Mouse (Mus musculus): ENCODE measurements around the gene Sh3bgrl3. TPM values are rescaled to one million over a fixed set of nuclear protein-coding genes. Genes with fewer than 3 reads are reported as not detected.

Gene Sh3bgrl3
- polyA plus RNA-seq, 1 experiment from 2014 or later = 202 TPM

DNA sequence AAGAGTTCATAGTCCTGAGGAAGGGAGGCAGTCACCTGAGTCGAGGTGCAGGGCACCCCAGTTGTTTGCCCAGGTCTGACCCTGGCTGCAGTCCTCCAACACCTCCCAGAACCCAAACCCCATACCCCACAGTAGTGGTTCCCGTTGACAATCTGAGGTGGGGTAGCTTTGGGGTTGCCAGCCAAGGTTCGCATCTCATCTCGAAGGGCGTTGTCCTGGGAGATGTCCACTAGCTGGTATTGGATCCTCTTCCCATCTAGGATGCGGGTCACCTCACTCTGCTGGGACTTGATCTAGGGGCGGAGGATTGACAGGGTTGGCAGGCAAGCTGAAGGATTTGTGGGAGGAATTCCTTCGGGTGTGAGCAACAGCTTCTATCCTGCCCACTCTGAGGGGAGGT, 796 bp downstream of the Sh3bgrl3 start:
- ATAC-seq (ENCODE audit: extremely low read depth, insufficient number of reproducible peaks, low FRiP score, low TSS enrichment) = no peak
- H3K27me3 ChIP-seq (replicated peaks) = no peaks in the 10 kb centered on the region
- peaks cover 23% of the 10 kb centered on the region for H3K36me3 ChIP-seq
- peak overlapping the region; percentile 92 for H3K9ac ChIP-seq
- peaks cover 44% of the 10 kb centered on the region for H3K4me1 ChIP-seq
- 50% methylated on average over 8 of the region's 8 CpGs for WGBS
- peak overlapping the region; percentile 88 for H3K4me2 ChIP-seq
- no peak overlapping the region for H3K27ac ChIP-seq (replicated peaks)
- peak overlapping the region; percentile 86 for H3K4me3 ChIP-seq
- no peaks in the 10 kb centered on the region for H3K9me3 ChIP-seq

DNA sequence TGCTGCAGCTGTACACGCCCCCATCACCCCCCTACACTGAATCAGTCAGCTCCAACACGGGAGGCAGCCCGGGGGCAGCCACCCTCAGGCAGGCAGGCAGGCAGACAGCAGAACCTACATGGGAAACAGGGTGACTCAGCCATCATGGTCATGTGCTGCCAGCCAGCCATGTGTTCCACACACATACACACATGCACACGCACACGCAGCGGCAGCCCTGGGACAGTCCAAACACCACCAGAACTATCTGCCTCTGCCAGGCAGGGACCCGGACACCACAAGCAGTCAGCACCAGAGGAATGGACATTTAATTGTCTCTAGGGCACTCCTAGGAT, 1.5 kb downstream of the Sh3bgrl3 start:
- peak overlapping the region; percentile 88 for H3K4me2 ChIP-seq
- 80% methylated on average over 7 of the region's 7 CpGs for WGBS
- no peak overlapping the region for H3K27ac ChIP-seq (replicated peaks)
- ATAC-seq (ENCODE audit: extremely low read depth, insufficient number of reproducible peaks, low FRiP score, low TSS enrichment) = no peak
- no peaks in the 10 kb centered on the region for H3K9me3 ChIP-seq
- H3K9ac ChIP-seq = peak overlapping the region; percentile 92
- H3K4me1 ChIP-seq = peaks cover 41% of the 10 kb centered on the region
- no peaks in the 10 kb centered on the region for H3K27me3 ChIP-seq (replicated peaks)
- peak overlapping the region; percentile 86 for H3K4me3 ChIP-seq
- peaks cover 19% of the 10 kb centered on the region for H3K36me3 ChIP-seq

DNA sequence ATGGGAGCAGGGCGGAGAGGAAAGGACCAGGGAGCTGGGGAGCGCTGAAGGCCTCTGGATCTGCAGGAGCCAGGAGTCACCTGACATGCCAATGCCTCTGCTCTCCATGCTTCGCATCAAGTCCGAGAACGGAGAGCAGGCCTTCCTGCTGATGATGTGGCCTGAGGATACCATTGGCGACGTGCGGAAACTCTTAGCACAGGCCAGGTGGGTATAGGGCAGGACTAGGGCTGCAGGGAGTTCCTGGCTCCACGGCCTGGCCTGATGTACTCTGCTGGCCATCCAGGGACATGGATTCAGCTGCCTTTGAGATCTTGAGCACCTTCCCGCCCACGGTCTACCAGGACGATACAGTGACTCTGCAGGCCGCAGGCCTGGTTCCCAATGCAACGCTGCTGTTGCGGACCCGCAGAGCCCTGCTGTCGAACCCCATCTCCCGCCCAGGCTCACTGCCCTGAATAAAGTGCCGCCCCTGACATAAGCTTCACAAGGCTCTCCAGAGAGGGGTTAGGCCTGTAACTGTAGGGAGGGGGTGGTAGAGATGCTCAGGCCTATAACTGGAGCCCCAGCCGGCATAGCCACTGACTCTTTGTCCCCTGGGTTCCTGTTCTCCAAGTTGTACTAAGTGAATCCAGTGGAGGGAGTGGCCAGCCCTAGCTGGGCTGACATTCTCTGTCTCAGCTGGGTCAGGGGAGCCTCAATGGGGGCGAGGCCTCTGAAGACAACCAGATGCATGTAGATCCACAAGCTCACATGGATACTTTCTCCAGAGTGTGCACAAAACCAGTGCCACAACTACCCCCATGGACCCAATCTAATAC, 2.1 kb downstream of the Sh3bgrl3 start:
- Histone ChIP-seq H3K4me3 (peak overlapping the region; percentile 86; the same call in 1 of the 2 replicates), H3K36me3 (peaks cover 15% of the 10 kb centered on the region), H3K27me3 (replicated peaks) (no peaks in the 10 kb centered on the region), H3K9ac (peak overlapping the region; percentile 92), H3K4me1 (peaks cover 43% of the 10 kb centered on the region), H3K27ac (replicated peaks) (no peak overlapping the region), H3K9me3 (no peaks in the 10 kb centered on the region), H3K4me2 (0 out of 2 replicates have a peak overlapping the region, but pooled peaks have one; percentile 88)
- WGBS = 84% methylated on average over 21 of the region's 21 CpGs
- ATAC-seq (ENCODE audit: extremely low read depth, insufficient number of reproducible peaks, low FRiP score, low TSS enrichment) = no peak

DNA sequence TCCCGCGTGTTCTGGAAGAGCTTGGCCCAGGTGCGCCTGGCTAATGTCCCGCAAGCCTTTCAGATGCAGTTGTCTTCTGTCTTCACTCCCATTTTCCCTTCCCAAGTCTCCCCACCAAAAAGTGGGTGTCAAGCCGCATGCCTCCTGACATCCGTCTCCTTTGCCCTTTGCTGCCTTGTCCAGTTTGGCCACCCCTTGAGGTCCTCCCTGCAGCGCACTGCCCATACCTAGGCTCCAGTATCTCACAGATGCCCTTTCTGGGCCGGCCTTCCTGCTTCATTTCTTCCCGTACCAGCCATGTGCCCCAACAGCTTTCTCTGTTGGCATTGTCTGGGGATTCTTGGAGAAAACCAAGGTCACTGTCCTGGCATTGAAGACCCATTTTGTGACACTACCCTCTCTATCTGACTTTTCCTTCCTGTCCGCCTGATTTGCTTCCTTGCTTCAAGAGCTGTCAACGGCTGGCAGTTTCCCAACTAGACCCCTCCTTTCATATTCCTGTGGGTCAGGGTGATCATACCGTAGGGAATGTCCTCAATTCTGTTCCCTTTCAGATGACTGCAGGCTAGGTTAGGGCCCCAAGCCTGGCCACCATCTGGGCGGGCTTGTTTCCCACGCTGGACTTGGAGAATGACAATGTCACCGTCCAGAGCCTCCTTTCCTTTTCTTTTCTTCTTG, 3.1 kb downstream of the Sh3bgrl3 start:
- H3K27me3 ChIP-seq (replicated peaks) = no peaks in the 10 kb centered on the region
- no peak for ATAC-seq (ENCODE audit: extremely low read depth, insufficient number of reproducible peaks, low FRiP score, low TSS enrichment)
- H3K4me1 ChIP-seq = peaks cover 46% of the 10 kb centered on the region
- no peak overlapping the region for H3K4me2 ChIP-seq
- no peak overlapping the region for H3K27ac ChIP-seq (replicated peaks)
- WGBS = 73% methylated on average over 15 of the region's 15 CpGs
- peaks cover 7% of the 10 kb centered on the region for H3K36me3 ChIP-seq
- no peaks in the 10 kb centered on the region for H3K9me3 ChIP-seq
- H3K4me3 ChIP-seq = no peak overlapping the region
- no peak overlapping the region for H3K9ac ChIP-seq

DNA sequence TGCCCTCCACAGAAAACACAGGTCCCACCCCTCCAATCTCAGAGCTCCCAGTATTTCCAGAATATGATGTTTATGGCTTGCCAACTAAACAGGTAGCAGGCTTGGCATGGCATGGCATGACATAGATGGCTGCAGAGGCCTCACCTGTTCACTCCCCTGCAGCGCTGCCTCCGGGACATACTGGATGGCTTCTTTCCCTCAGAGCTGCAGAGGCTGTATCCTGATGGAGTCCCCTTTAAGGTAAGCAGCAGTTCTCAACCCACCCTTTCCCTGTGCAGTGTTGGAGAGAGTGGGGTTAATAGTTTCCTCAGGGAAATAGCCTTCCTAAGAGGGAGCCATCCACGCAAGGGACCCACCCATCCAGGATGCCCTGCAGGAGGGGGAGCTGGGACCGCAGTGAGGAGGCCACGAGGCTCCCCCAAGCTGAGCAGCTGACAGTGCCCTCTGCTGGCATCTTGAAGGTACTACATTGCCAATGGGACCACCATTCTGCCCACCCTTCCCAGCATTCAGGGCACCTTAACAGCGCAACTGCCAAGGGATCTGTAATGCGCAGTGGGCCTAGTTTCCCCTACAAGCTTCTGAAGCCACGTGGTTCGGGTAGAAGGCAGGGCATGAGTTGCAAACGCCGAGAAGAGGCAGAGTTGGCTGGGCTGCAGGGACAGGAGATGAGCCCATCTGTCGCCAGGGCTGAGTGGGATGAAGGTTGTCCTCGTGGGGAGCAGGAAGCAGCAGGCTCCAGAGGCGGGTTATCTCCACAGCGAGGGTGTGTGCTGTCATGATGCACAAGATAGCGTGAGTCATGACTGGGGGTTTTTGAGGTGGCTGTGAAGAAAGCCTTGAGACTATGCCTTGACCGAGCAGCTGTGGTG, 4.7 kb downstream of the Sh3bgrl3 start:
- no peak overlapping the region for H3K27ac ChIP-seq (replicated peaks)
- ATAC-seq (ENCODE audit: extremely low read depth, insufficient number of reproducible peaks, low FRiP score, low TSS enrichment) = no peak
- H3K4me1 ChIP-seq = peaks cover 31% of the 10 kb centered on the region
- no peaks in the 10 kb centered on the region for H3K27me3 ChIP-seq (replicated peaks)
- peak overlapping the region; percentile 24; the same call in 1 of the 2 replicates for H3K4me2 ChIP-seq
- no peaks in the 10 kb centered on the region for H3K36me3 ChIP-seq
- no peak overlapping the region for H3K4me3 ChIP-seq
- H3K9me3 ChIP-seq = no peaks in the 10 kb centered on the region
- H3K9ac ChIP-seq = no peak overlapping the region
- 19% methylated on average over 17 of the region's 17 CpGs for WGBS

DNA sequence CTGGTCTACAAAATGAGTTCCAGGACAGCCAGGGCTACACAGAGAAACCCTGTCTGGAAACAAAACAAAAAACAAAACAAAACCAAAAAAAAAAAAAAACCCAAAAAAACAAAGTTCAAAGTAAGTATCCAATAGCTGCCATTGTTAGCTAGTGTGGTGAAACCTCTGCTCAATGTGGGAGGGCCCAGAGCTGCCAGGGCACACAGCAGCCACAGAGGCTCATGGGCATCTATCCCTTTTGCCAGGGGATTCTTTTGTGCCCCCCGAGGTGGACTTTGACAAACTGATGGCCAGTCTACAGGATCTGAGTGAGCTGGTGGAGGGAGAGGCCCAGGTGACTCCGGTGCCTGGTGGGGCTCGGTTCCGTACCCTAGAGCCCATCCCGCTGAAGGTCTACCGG, 5.4 kb downstream of the Sh3bgrl3 start:
- no peaks in the 10 kb centered on the region for H3K36me3 ChIP-seq
- H3K27ac ChIP-seq (replicated peaks) = no peak overlapping the region
- 92% methylated on average over 6 of the region's 6 CpGs for WGBS
- peaks cover 34% of the 10 kb centered on the region for H3K4me1 ChIP-seq
- H3K4me3 ChIP-seq = no peak overlapping the region
- no peak overlapping the region for H3K4me2 ChIP-seq
- ATAC-seq (ENCODE audit: extremely low read depth, insufficient number of reproducible peaks, low FRiP score, low TSS enrichment) = no peak
- no peak overlapping the region for H3K9ac ChIP-seq
- H3K9me3 ChIP-seq = no peaks in the 10 kb centered on the region
- no peaks in the 10 kb centered on the region for H3K27me3 ChIP-seq (replicated peaks)

DNA sequence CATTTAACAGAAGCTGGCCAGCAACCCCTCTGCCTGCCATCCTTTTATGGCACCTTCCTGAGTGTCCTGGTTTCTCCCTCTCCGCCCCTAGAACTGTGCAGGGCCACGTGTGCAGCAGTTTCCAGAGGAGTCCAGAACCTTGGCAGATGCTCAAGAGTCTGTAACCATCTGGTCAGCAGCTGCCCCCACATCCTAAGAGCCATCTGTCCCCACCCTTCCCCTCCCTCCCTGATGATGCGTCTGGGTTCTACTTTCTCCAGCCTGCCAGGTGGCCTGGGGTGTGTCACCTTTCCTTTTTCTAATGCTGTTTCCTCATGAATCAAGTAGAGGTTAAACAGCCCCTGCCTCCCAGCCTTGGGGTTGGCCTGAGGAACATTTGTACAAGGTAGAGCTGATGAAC, 6.3 kb downstream of the Sh3bgrl3 start:
- Histone ChIP-seq H3K27ac (replicated peaks) (no peak overlapping the region), H3K4me1 (peaks cover 28% of the 10 kb centered on the region), H3K36me3 (no peaks in the 10 kb centered on the region), H3K27me3 (replicated peaks) (no peaks in the 10 kb centered on the region), H3K9me3 (no peaks in the 10 kb centered on the region), H3K4me3 (no peak overlapping the region), H3K9ac (no peak overlapping the region), H3K4me2 (no peak overlapping the region)
- no peak for ATAC-seq (ENCODE audit: extremely low read depth, insufficient number of reproducible peaks, low FRiP score, low TSS enrichment)
- WGBS = 59% methylated on average over 3 of the region's 3 CpGs

DNA sequence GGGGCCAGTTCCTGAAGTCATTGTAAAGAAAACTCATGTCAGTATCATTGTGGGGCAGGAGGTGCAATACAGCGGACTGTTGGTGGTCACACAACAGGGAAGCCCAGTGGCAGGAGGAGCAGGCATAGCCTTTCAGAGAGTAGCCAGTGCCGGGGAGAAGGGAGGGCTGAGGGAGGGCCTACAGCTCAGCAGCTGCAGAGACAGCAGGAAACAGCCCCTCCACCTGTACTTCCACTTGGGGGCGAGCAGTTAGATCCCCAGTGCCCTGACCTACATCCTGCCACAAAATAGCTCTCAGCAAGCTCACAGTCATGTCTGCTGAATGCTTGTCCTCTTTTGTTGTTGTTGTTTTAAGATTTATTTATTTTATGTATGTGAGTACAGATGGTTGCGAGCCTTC, 7.0 kb downstream of the Sh3bgrl3 start:
- no peak overlapping the region for H3K9ac ChIP-seq
- H3K36me3 ChIP-seq = no peaks in the 10 kb centered on the region
- no peaks in the 10 kb centered on the region for H3K9me3 ChIP-seq
- no peak overlapping the region for H3K27ac ChIP-seq (replicated peaks)
- H3K4me3 ChIP-seq = no peak overlapping the region
- H3K27me3 ChIP-seq (replicated peaks) = no peaks in the 10 kb centered on the region
- 45% methylated on average over 4 of the region's 4 CpGs for WGBS
- ATAC-seq (ENCODE audit: extremely low read depth, insufficient number of reproducible peaks, low FRiP score, low TSS enrichment) = no peak
- H3K4me2 ChIP-seq = no peak overlapping the region
- H3K4me1 ChIP-seq = peaks cover 21% of the 10 kb centered on the region

DNA sequence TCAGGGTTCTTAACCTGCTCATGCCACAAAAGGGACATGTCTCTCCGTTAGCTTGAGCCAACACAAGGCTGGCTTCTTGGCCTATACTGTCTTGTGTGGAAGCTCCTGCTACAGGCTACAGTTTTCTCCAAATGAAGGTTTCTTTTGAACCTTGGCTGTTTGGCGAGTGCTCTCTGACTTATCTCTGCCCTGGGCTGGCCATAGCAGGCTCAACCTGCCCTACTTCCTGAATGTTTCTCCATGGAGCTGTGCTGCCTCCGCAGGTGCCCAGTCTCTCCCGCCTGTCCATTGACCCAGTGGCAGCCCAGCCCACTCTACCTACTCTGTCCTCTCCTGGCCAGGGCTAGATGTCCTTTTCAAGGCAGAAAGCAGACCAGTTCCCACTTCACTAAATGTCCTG, 7.7 kb downstream of the Sh3bgrl3 start:
- Histone ChIP-seq H3K4me1 (peaks cover 19% of the 10 kb centered on the region), H3K9ac (no peak overlapping the region), H3K27me3 (replicated peaks) (no peaks in the 10 kb centered on the region), H3K4me3 (no peak overlapping the region), H3K27ac (replicated peaks) (no peak overlapping the region), H3K4me2 (no peak overlapping the region), H3K9me3 (no peaks in the 10 kb centered on the region), H3K36me3 (no peaks in the 10 kb centered on the region)
- ATAC-seq (ENCODE audit: extremely low read depth, insufficient number of reproducible peaks, low FRiP score, low TSS enrichment) = no peak
- 74% methylated on average over 4 of the region's 4 CpGs for WGBS

DNA sequence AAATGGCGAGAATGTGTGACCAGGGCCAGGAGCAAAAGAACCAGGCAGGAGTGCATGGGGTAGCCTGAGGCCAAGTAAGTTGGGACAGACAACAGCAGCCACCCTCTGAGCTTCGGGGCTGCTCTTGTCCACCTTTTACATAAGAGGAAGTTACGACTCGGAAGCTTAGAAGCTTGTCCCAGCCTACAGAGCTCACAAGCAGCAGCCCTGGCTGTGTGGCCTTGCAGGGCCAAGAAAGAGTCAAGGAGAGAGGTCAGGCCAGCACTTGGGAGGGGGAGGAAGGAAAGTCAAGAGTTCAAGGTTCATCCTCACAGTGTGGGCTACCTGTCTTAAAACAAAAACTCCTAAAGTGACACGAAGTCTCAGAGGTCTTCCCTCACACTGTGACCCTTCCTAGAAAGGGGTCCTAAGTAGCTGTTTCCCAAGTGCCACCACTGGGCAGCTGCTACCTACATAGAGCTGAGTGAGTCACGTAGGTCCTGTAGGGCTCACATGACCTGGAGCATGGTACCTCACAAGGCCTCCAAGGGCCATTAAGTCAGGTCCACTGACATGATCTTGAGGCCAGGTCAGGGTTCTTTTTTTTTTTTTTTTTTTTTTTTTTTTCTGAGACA, 8.3 kb downstream of the Sh3bgrl3 start:
- Histone ChIP-seq H3K9me3 (no peaks in the 10 kb centered on the region), H3K9ac (no peak overlapping the region), H3K4me1 (peaks cover 19% of the 10 kb centered on the region), H3K27ac (replicated peaks) (no peak overlapping the region), H3K4me3 (no peak overlapping the region), H3K4me2 (no peak overlapping the region), H3K27me3 (replicated peaks) (no peaks in the 10 kb centered on the region), H3K36me3 (no peaks in the 10 kb centered on the region)
- WGBS = 70% methylated on average over 6 of the region's 6 CpGs
- ATAC-seq (ENCODE audit: extremely low read depth, insufficient number of reproducible peaks, low FRiP score, low TSS enrichment) = no peak

DNA sequence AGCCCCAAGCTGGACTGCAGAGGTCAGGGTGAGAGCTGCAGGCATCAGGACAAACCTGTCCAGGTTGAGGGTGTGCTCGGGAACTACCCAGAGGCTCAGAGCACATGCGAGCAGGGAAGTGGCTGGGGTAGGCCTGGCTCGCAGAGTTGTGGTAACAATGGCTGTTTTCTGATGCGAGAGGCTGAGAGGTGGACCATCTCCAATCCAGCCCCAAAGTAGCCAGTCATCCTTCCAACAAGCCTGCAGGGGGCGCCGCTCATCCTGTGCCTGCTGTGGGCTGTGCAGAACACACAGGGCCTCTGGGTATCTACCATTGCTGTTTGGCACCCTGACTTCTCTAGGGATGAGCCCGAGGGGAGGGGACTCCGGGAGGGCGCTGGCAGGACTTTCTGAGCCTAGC, 8.9 kb downstream of the Sh3bgrl3 start:
- Histone ChIP-seq H3K4me2 (no peak overlapping the region), H3K4me1 (peaks cover 19% of the 10 kb centered on the region), H3K4me3 (no peak overlapping the region), H3K9me3 (no peaks in the 10 kb centered on the region), H3K27ac (replicated peaks) (no peak overlapping the region), H3K9ac (no peak overlapping the region), H3K36me3 (no peaks in the 10 kb centered on the region), H3K27me3 (replicated peaks) (no peaks in the 10 kb centered on the region)
- 64% methylated on average over 9 of the region's 9 CpGs for whole genome bisulfite sequencing
- ATAC-seq (ENCODE audit: extremely low read depth, insufficient number of reproducible peaks, low FRiP score, low TSS enrichment) = no peak

All from heart, embryonic 13.5 days (tissue).